Mouse (Mus musculus): ENCODE measurements around the gene Ms4a5.
A peak's percentile ranks its signal among the peaks of the same experiment; 100 is the strongest.
"Not testable (repeated sequence)": the region's sequence is repeated elsewhere in the genome, so short reads cannot be mapped to it uniquely, and the experiment has no call there.

Gene Ms4a5

GRCm38 (mm10) chr19:11283773-11284172 is at the start of gene Ms4a5:
TSS of gene Ms4a5 (minus strand) at chr19:11283873.
- DNase-seq (ENCODE audit: low spot score): no peak

DNA sequence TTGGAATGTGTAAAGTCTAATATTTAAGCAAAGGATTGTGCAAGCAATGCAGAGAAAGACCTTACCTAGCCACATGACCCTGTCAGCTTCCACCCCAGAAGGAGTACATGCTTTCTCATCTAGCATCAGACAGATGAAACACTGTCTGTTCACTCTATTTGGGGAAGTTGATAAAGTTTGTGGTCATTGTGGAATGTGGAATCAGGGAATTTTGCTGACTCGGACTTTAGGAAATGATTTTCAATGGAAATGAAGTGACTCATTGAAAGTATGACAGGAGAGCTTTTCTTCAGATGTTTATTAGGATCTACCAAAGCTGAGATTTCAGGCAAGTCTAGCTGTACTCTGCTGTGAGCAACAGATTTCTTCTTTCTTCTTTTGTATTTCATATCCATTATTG is 37.5 kb upstream of the Ms4a5 start:
- DNase-seq (ENCODE audit: low spot score): no peak

GRCm38 (mm10) chr19:11316786-11317185 is 33.1 kb upstream of the Ms4a5 start:
- no peak for DNase-seq (ENCODE audit: low spot score)

GRCm38 (mm10) chr19:11314354-11314753 is 30.7 kb upstream of the Ms4a5 start, which contains the start of gene Ms4a14:
TSS of gene Ms4a14 (minus strand) at chr19:11314454.
- DNase-seq (ENCODE audit: low spot score): no peak

DNA sequence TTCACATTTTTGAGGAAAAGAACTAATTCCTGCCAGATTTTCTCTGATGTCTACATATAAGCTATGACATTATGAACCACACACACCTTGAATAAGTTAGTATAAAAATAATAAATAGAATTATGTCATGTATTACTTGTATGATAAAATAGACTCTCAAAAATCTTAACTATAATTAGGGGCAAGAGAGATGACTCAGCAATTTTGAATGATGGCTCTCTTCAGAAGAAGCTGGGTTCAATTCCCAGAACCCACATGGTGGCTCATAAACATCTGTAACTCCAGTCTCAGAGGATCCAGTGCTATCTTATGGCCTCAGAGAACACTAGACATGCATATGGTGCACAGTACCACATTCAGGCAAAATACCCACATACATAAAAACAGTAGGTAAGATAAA is 25.2 kb upstream of the Ms4a5 start:
- no peak for DNase-seq (ENCODE audit: low spot score)

DNA sequence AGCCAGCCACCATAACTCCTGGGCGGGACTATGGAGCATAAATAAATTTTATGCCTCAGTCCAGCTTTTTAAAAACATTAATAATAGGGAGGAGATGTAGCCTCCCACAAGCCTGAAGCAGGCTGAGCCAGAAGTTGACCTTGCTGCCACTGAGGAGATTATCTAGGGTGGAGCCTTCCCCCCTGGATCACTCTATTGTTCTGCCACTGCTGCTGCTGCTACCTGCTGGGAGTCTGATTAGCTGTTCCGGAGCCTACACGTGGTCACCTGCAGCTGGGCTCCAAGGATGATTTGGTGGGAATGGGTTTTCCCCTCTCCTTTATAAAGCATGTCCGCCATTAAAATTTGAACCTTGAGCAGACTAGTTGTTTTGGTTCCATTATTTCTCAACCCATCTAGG is 15.9 kb upstream of the Ms4a5 start:
- not testable (repeated sequence) for DNase-seq (ENCODE audit: low spot score)

DNA sequence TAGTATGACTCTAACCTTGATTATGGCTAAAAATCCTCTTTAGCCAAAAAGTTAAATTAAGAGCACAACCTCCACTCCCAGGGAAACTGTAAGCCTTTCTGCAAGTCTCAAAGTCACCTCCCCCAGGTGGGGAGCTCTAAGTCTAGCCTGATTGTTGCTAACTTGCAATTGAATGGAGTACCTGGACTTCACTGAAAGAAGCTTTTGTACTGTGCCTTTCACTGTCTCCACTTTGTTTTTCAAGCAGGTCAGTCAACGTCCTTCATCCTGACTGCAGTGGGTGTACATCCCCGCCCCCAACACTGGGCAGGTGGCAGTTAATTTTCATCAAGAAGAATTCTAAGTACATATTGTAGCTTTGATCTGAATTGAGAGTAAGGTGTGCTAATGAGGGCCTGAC is 15.3 kb upstream of the Ms4a5 start:
- DNase-seq (ENCODE audit: low spot score): no peak

- DNase-seq (ENCODE audit: low spot score): not testable (repeated sequence)
These were observed 9.9 kb upstream of the Ms4a5 start for GRCm38 (mm10) chr19:11293616-11294015.

- DNase-seq (ENCODE audit: low spot score): peak; percentile 32
These were observed 9.3 kb upstream of the Ms4a5 start for GRCm38 (mm10) chr19:11292990-11293389.

GRCm38 (mm10) chr19:11280223-11280622 is 3.5 kb downstream of the Ms4a5 start:
- no peak for DNase-seq (ENCODE audit: low spot score)

DNA sequence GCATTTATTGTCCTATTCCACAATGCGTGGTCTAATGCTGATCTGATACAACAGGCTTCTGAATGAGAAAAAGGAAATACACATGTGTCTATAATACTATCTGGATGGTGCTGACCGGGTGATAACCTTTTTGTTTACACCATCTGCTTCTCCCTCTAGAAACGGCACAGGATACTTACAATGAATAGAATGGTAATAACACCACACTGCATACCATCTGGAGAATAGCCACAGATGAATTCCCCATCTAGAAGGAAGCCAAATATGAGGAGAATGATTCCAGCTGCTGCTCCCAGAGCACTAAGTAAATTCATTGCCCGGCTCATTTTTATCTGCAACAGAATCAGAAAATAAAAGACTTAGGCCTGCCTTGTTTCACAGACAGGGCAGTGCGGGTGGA is 7.2 kb downstream of the Ms4a5 start:
- no peak for DNase-seq (ENCODE audit: low spot score)

DNA sequence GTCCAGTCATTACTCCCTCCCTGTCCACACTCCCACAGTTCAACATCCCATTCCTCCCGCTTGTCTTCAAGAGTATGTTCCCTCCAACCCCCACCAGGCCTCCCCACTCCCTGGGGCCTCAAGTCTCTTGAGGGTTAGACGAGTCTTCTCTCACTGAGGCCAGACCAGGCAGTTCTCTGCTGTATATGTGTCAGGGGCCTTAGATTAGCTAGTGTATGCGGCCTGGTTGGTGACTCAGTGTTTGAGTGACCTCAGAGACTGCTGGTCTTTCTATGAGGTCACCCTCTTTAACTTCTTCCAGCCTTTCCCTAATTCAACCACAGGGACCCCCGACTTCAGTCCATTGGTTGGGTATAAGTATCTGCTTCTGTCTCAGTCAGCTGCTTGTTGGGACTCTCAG is 16.7 kb downstream of the Ms4a5 start:
- DNase-seq (ENCODE audit: low spot score): no peak

DNA sequence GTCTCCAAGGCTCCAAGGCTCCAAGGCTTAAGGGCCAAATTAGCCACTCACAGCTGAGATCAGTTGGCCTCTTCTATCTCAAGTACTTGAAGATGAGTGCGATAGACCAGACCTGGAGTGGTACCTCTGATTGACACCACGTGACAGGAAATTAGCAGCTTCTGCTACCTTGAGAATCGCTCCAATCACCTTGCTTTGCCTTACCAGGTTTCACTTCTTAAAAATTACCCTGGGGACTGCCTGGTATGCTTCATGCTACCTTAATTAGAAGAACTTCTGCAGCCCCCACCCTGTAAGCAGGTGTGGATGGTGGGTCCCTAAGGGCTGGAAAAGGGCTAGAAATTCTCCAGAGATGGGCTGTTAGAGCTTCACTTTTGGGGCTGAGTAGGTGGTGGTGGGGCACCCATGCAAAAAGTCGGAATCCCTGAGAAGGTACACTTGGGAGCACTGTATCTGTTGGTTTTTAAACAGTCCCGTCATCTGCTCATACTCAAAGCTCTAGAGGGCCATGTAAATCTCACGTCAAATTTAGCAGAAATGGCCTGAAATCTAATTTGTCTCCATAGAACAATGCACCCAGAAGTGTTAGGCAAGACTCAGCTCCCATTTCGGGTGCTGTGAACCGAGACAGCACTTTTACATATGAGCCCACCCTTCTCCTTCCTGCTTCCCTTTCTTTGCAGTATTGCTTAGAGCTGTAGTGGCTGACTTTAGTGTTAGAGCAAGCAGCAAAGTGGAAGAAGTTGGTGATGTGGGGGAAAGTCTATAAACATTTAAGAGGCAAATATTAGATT is 17.4 kb downstream of the Ms4a5 start, which contains the start of gene Ms4a1:
Ms4a1 (minus strand) TSS at position 190 of the 794 bp plus-strand sequence.
- DNase-seq (ENCODE audit: low spot score): no peak

- DNase-seq (ENCODE audit: low spot score): no peak
These were observed 19.0 kb downstream of the Ms4a5 start for GRCm38 (mm10) chr19:11264602-11265185.

GRCm38 (mm10) chr19:11263549-11263948 is 20.1 kb downstream of the Ms4a5 start:
- no peak for DNase-seq (ENCODE audit: low spot score)

DNA sequence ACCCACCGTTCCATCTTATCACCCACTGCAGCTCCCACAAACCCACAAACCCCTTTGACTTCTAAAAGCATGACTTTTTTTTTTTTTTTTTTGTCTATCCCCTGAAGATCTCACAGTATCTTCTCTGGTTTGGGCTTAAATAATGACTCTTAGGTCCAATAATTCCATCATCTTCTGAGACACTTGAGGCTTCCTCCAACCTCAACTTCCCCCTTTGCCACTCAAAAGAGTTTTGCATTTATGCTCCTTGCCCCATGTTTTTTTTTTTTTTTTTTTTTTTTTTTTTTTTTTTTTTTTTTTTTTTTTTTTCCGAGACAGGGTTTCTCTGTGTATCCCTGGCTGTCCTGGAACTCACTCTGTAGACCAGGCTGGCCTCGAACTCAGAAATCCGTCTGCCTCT is 20.7 kb downstream of the Ms4a5 start:
- DNase-seq (ENCODE audit: low spot score): not testable (repeated sequence)

DNA sequence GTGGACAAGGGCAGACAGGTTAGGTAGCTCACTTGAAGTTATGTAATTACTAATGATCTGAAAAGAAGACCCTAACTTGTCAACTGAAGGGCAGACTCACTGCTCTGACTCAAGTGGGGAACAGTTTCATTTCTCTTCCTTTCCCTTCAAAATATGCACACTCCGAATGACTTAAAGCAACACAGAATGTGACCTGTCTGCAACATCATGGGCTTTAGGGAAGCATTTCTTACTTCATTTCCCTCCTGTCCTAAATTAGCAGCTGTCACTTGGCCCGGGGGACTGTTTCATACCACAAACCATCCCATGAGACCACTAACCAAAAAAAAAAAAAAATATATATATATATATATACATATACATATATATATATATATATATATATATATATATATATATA is 22.2 kb downstream of the Ms4a5 start:
- no peak for DNase-seq (ENCODE audit: low spot score)

DNA sequence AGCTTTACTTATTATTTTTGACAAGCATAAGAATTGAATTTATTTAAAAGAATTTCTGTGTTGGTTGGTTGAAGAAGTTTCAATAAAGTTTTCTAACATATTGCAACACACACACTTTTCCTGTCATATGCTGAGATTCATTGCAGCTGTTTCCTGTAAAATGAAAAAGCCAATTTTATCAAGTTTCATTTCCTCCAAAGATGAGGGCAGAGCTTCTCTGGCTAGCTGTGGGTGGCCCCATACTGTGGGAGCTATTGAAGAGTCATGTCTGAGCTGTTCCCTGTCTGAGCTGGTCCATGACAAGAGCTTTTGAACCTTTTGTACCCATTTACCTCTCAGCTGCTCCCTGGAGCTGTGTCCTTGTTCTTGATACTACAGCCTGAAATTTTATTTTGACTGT is 39.4 kb downstream of the Ms4a5 start:
- DNase-seq (ENCODE audit: low spot score): no peak

DNA sequence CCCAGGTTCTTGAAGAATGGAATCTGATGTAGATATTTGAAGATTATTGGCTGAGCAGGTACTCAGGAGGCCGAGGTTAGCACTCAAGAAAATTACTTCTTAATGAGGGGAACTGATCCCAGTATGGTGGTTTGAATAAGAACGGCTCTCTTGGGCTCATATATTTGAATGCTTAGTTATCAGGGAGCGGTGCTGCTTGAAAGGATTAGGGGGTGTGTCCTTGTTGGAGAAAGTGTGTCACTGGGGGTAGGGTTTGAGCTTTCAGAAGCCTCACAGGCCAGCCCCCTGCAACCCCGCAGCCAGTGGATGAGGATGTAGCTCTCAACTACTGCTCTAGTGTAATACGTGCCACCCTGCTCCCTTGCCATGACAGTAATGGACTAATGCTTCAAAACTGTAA is 41.1 kb downstream of the Ms4a5 start:
- DNase-seq (ENCODE audit: low spot score): no peak

GRCm38 (mm10) chr19:11235820-11236219 is 47.9 kb downstream of the Ms4a5 start:
- DNase-seq (ENCODE audit: low spot score): no peak

GRCm38 (mm10) chr19:11234921-11235735 is 48.5 kb downstream of the Ms4a5 start:
- DNase-seq (ENCODE audit: low spot score): no peak

- no peak for DNase-seq (ENCODE audit: low spot score)
These were observed 49.4 kb downstream of the Ms4a5 start for GRCm38 (mm10) chr19:11234244-11234643.

- no peak for DNase-seq (ENCODE audit: low spot score)
These were observed 51.3 kb downstream of the Ms4a5 start, which contains the start of gene Ms4a12 for GRCm38 (mm10) chr19:11232348-11232747. TSS of gene Ms4a12 (minus strand) at chr19:11232448.

Measured in T-cell, adult 2 months (primary cell).